Mouse (Mus musculus): ENCODE data around the gene Fmo5. TPM values are rescaled to one million over a fixed set of nuclear protein-coding genes. Genes with fewer than 3 reads are reported as not detected.

Gene Fmo5
- total and polyA plus RNA-seq, 3 experiments: 0.39 to 0.55 (median 0.40) TPM

DNA sequence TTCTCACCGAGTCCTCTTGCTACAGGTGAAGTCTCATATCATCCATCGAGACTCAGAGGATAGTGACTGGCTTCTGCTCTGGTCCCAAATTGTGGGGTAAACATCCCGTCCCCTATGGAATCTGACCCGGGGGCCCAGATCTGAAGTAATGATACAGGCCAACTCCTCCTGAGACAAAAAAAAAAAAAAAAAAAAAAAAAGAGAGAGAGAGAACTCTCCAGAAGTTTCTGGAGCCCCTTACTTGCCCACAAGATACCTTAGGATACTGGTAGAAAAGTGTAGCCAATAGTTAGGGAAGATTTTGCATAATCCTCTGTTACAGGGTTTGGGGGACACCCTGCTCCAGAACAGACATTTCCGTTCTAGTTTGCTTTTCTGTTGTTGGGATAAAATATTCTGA, 54.0 kb downstream of the Fmo5 start:
- no peaks in the 10 kb centered on the region for H3K36me3 ChIP-seq (replicated peaks in 1 of 2; ENCODE audit: control insufficient read depth in 1 of 2, insufficient read depth in 1 of 2, low read length in 1 of 2)
- no peak for DNase-seq (ENCODE audit: extremely low read depth)
- in situ Hi-C loops (cut with MboI; ENCODE audit: low pct_ligation_motif_present, low pct_unique_long_range_greater_than_20kb, low sequenced_read_pairs) (loop anchor here (5.0 to 25.0 kb wide), 2 partner anchors 85 to 480 kb away; partner anchors contain the start of gene Adam30), dilution Hi-C loops (cut with MboI; ENCODE audit: extremely low pct_ligation_motif_present, extremely low pct_unique_long_range_greater_than_20kb, low sequenced_read_pairs) (no loop called here)
- H3K79me2 ChIP-seq (replicated peaks; ENCODE audit: control insufficient read depth, extremely low read depth, insufficient read depth, poor library complexity, severe bottlenecking): no peaks in the 10 kb centered on the region
- peak overlapping the region; percentile 14; the same call in 1 of the 2 replicates for H3K9ac ChIP-seq (ENCODE audit: insufficient read depth, low read depth)
- peak overlapping the region in 1 of 3 experiments; percentile 61 for H3K4me3 ChIP-seq (replicated peaks in 1 of 3; ENCODE audit: low read depth in 2 of 3, low read length in 2 of 3, poor library complexity in 1 of 3)
- H3K9me3 ChIP-seq (replicated peaks; ENCODE audit: low read length): no peaks in the 10 kb centered on the region
- TF ChIP-seq BHLHE40 (IDR thresholded peaks at IDR 0.05; ENCODE audit: low read depth, low read length): no peak
- TF ChIP-seq MEF2A (IDR thresholded peaks at IDR 0.05; ENCODE audit: borderline replicate concordance, low read depth, low read length): no peak
- TF ChIP-seq ETS1 (conservative IDR thresholded peaks at IDR 0.05; ENCODE audit: low read depth, low read length): no peak
- peak; percentile 53 for TF ChIP-seq ZNF384 (IDR thresholded peaks at IDR 0.05; ENCODE audit: low read depth, low read length)
- no peak for TF ChIP-seq UBTF (IDR thresholded peaks at IDR 0.05; ENCODE audit: low read depth, low read length)
- no peak for TF ChIP-seq MAFK (IDR thresholded peaks at IDR 0.05; ENCODE audit: insufficient replicate concordance, low read length)
- peaks cover 0 to 15% of the 10 kb centered on the region in 2 experiments; a peak in 2 of 4 replicates for H3K4me1 ChIP-seq (ENCODE audit: control insufficient read depth in 1 of 2, insufficient read depth in 2 of 2)
- H3K27me3 ChIP-seq (replicated peaks): peaks cover 5% of the 10 kb centered on the region
- peak overlapping the region; percentile 67 for H3K4me2 ChIP-seq (ENCODE audit: insufficient read depth, low read depth, poor library complexity, severe bottlenecking)
- no peak overlapping the region for H3K27ac ChIP-seq (ENCODE audit: insufficient read depth, low read depth)

DNA sequence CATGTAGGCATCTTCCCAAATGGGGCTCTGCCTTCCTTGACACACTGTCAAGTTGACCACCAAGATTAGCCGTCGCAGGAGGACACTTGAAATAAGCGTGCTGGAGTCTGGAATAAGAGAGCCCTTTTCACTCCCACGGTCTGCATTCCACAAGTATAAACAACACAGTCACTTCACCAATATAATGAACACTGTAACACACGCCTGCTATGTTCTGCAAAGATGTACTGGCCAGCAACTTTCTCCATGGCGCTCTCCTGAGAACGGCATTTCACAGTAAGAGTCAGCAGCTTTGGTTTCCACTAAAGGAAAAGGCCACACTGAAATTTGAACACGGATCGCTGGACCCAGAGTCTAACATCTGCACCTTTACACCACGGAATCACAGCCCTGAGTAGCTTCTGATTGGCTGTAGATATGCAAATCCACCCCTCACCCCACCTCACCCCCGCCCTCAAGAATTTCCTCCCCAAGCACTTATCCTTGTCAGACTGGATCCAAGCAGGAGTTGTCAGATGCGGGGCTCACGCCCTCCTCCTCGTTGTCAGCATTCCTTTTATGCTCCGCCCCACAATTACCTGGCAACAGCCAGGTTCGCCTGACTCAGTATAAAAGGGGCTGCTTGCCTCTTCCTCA, 55.1 kb downstream of the Fmo5 start:
- no peak overlapping the region for H3K27ac ChIP-seq (ENCODE audit: insufficient read depth, low read depth)
- in situ Hi-C loops (cut with MboI; ENCODE audit: low pct_ligation_motif_present, low pct_unique_long_range_greater_than_20kb, low sequenced_read_pairs): loop anchor here (5.0 to 25.0 kb wide), 2 partner anchors 84 to 479 kb away; partner anchors contain the start of gene Adam30
- H3K27me3 ChIP-seq (replicated peaks): peaks cover 7% of the 10 kb centered on the region
- H3K4me1 ChIP-seq (ENCODE audit: control insufficient read depth in 1 of 2, insufficient read depth in 2 of 2): peaks cover 0 to 15% of the 10 kb centered on the region in 2 experiments; a peak in 2 of 4 replicates
- TF ChIP-seq GABPA (IDR thresholded peaks at IDR 0.05; ENCODE audit: insufficient replicate concordance, low read depth, low read length) (no peak), ZKSCAN1 (IDR thresholded peaks at IDR 0.05; ENCODE audit: borderline replicate concordance, low read depth, low read length) (no peak), MAFK (IDR thresholded peaks at IDR 0.05; ENCODE audit: insufficient replicate concordance, low read length) (no peak), KAT2A (IDR thresholded peaks at IDR 0.05; ENCODE audit: insufficient replicate concordance, low read length) (no peak), ELF1 (IDR thresholded peaks at IDR 0.05; ENCODE audit: low read depth, low read length) (no peak), JUN (IDR thresholded peaks at IDR 0.05; ENCODE audit: insufficient read depth, low read depth, low read length) (no peak), MXI1 (IDR thresholded peaks at IDR 0.05; ENCODE audit: low read depth, low read length) (no peak)
- no peak overlapping the region for H3K4me2 ChIP-seq (ENCODE audit: insufficient read depth, low read depth, poor library complexity, severe bottlenecking)
- H3K4me3 ChIP-seq (replicated peaks in 1 of 3; ENCODE audit: low read depth in 2 of 3, low read length in 2 of 3, poor library complexity in 1 of 3): no peak overlapping the region
- H3K79me2 ChIP-seq (replicated peaks; ENCODE audit: control insufficient read depth, extremely low read depth, insufficient read depth, poor library complexity, severe bottlenecking): no peaks in the 10 kb centered on the region
- no peak overlapping the region for H3K9ac ChIP-seq (ENCODE audit: insufficient read depth, low read depth)
- H3K36me3 ChIP-seq (replicated peaks in 1 of 2; ENCODE audit: control insufficient read depth in 1 of 2, insufficient read depth in 1 of 2, low read length in 1 of 2): no peaks in the 10 kb centered on the region
- dilution Hi-C loops (cut with MboI; ENCODE audit: extremely low pct_ligation_motif_present, extremely low pct_unique_long_range_greater_than_20kb, low sequenced_read_pairs): no loop called here
- DNase-seq (ENCODE audit: extremely low read depth): no peak
- H3K9me3 ChIP-seq (replicated peaks; ENCODE audit: low read length): no peaks in the 10 kb centered on the region
